ENCODE assay signal across 17 mouse cellular contexts in the genomic region with DNA sequence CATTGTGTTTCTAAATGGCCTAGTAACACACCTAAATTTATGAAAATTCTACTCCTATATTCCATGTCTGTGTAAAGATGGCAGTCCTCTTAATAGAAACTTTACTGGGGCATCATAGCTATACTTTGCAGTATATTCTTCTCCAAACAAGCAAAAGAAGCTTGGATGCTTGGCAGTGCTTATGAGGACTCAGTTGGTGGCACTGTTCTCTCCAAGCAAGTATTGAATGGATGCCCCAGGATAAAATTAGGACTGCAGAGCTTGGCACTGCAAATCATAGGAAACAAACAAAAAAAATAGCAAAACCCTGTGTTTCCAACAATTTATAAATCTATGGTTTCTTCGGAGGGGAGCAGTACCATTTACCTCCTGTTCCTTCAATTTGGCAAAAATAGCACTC.
"Had no signal": no experiment of that assay in that cellular context is flagged by ENCODE, and none has a peak within 500 bp of the region (broad histone marks: within the 10 kb centered on the region; RNA-seq: fewer than 3 reads in every experiment).

No protein-coding gene starts in this region.

- ATAC-seq: liver, postnatal 0 days; lung, postnatal 0 days; midbrain, embryonic 15.5 days had no signal

- DNase-seq: kidney, adult 8-10 months; kidney, postnatal 10 days; kidney, postnatal 36 days; layer of hippocampus, adult 9-11 months; left cerebral cortex, postnatal 4 days; liver, postnatal 0 days; lung, embryonic 14.5 days; thymus, adult 18-20 months; thymus, postnatal 36 days had no signal

- H3K27ac ChIP-seq: kidney, embryonic 15.5 days; limb, embryonic 12.5 days; limb, embryonic 15.5 days; liver, embryonic 14.5 days; macrophage; midbrain, embryonic 12.5 days; midbrain, embryonic 15.5 days had no signal

- H3K4me3 ChIP-seq: kidney, embryonic 15.5 days; limb, embryonic 12.5 days; limb, embryonic 15.5 days; midbrain, embryonic 12.5 days; midbrain, embryonic 15.5 days had no signal
